Mouse (Mus musculus) liver, embryonic 15.5 days (tissue): ENCODE data around the gene Mmp17. TPM values are rescaled to one million over a fixed set of nuclear protein-coding genes. Genes with fewer than 3 reads are reported as not detected.

Source experiments
- ATAC-seq: fragments of 200-750 bp; cut with Nextera tagmentation; 2 replicates; pipeline ENCODE4 v1.8.0; 2017; ENCODE audit warnings: moderate number of reproducible peaks, mild to moderate bottlenecking, moderate library complexity; ENCODE audit not compliant: insufficient read depth
- H3K27ac ChIP-seq: fragments of 300-500 bp; sonication (generic); replicated peaks from 2 replicates; pipeline ENCODE4 v1.5.1; 2015; ENCODE audit warnings: mild to moderate bottlenecking, inconsistent platforms
- H3K27me3 ChIP-seq: fragments of 300-500 bp; sonication (generic); 2 replicates; pipeline ENCODE4 v1.6.1; 2015; ENCODE audit warnings: mild to moderate bottlenecking, inconsistent platforms
- H3K36me3 ChIP-seq: fragments of 300-500 bp; sonication (generic); replicated peaks from 2 replicates; pipeline ENCODE4 v1.6.1; 2015; ENCODE audit warnings: moderate library complexity, mild to moderate bottlenecking, inconsistent platforms
- H3K4me1 ChIP-seq: fragments of 300-500 bp; sonication (generic); replicated peaks from 2 replicates; pipeline ENCODE4 v1.6.1; 2015; ENCODE audit warnings: inconsistent platforms
- H3K4me2 ChIP-seq: fragments of 300-500 bp; sonication (generic); 2 replicates; pipeline ENCODE4 v1.6.1; 2015; ENCODE audit warnings: moderate library complexity, mild to moderate bottlenecking, inconsistent platforms
- H3K4me3 ChIP-seq: fragments of 300-500 bp; sonication (generic); replicated peaks from 2 replicates; pipeline ENCODE4 v1.5.1; 2015; ENCODE audit warnings: mild to moderate bottlenecking, inconsistent platforms
- H3K9ac ChIP-seq: fragments of 300-500 bp; sonication (generic); 2 replicates; pipeline ENCODE4 v1.6.1; 2015; ENCODE audit warnings: moderate library complexity, mild to moderate bottlenecking, inconsistent platforms
- H3K9me3 ChIP-seq: fragments of 300-500 bp; sonication (generic); replicated peaks from 2 replicates; pipeline ENCODE4 v1.6.1; 2016; ENCODE audit warnings: inconsistent platforms
- WGBS: fragments of 180-500 bp; shearing (Covaris S2); methylation state at CpG from one replicate; pipeline ENCODE4 v1.1.7; 2015; ENCODE audit warnings: mixed read lengths; ENCODE audit not compliant: insufficient replicate concordance; 5-methylcytosine and 5-hydroxymethylcytosine counted together
- polyA plus RNA-seq: library from polyadenylated mRNA; unstranded; fragments of >200 nt; fragmentation: Nextera tagmentation; extraction: Ambion mirVana; gene quantifications from 2 replicates; pipeline ENCODE4 v1.2.1, GENCODE M21; 2015

The Mmp17 gene
- polyA plus RNA-seq, 1 experiment from 2014 or later, result 0.21 TPM

- Histone ChIP-seq H3K4me3 (no peak overlapping the region), H3K36me3 (peaks cover 94% of the 10 kb centered on the region), H3K27ac (no peak overlapping the region), H3K27me3 (no peaks in the 10 kb centered on the region), H3K9ac (no peak overlapping the region), H3K4me2 (no peak overlapping the region), H3K9me3 (no peaks in the 10 kb centered on the region), H3K4me1 (no peaks in the 10 kb centered on the region)
- ATAC-seq, result no peak
- 74% methylated on average over 5 of the region's 5 CpGs for WGBS
Observed at GRCm38 (mm10) chr5:129558591-129558990, 25.4 kb upstream of the Mmp17 start.

DNA sequence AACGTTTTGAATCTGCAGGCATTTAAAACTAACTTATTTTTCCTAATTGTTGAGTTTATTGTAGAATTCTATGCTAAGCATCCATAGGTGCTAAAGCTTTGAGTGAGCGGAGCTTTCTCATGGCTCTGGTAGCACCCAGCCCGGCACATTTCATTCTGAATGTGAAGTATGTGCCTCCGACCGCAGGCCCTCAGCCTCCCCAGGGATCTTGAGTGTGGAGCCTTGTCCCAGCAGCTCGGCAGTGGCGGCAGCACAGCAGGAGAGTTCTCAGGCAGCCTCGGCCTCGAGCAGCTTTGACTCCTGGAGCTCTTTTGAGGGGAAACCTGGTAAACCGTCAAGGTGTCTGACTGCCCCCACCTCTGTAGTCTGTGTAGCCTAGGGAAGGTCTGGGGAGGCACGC lies 24.7 kb upstream of the Mmp17 start:
- WGBS, result 79% methylated on average over 11 of the region's 11 CpGs
- peaks cover 94% of the 10 kb centered on the region for H3K36me3 ChIP-seq
- H3K27ac ChIP-seq, result no peak overlapping the region
- H3K4me3 ChIP-seq, result no peak overlapping the region
- no peak overlapping the region for H3K9ac ChIP-seq
- H3K9me3 ChIP-seq, result no peaks in the 10 kb centered on the region
- H3K4me2 ChIP-seq, result no peak overlapping the region
- H3K4me1 ChIP-seq, result no peaks in the 10 kb centered on the region
- H3K27me3 ChIP-seq, result no peaks in the 10 kb centered on the region
- no peak for ATAC-seq

GRCm38 (mm10) chr5:129562342-129562741 lies 21.6 kb upstream of the Mmp17 start:
- Histone ChIP-seq H3K27ac (no peak overlapping the region), H3K9me3 (no peaks in the 10 kb centered on the region), H3K9ac (no peak overlapping the region), H3K4me2 (no peak overlapping the region), H3K27me3 (no peaks in the 10 kb centered on the region), H3K36me3 (peaks cover 92% of the 10 kb centered on the region), H3K4me3 (no peak overlapping the region), H3K4me1 (no peaks in the 10 kb centered on the region)
- ATAC-seq, result no peak
- WGBS, result 87% methylated on average over 8 of the region's 8 CpGs

GRCm38 (mm10) chr5:129568596-129568995 lies 15.4 kb upstream of the Mmp17 start:
- peaks cover 85% of the 10 kb centered on the region for H3K36me3 ChIP-seq
- WGBS, result 83% methylated on average over 4 of the region's 4 CpGs
- no peaks in the 10 kb centered on the region for H3K27me3 ChIP-seq
- no peak overlapping the region for H3K4me2 ChIP-seq
- no peak overlapping the region for H3K9ac ChIP-seq
- no peak overlapping the region for H3K27ac ChIP-seq
- ATAC-seq, result no peak
- H3K9me3 ChIP-seq, result no peaks in the 10 kb centered on the region
- H3K4me1 ChIP-seq, result no peaks in the 10 kb centered on the region
- no peak overlapping the region for H3K4me3 ChIP-seq

- Histone ChIP-seq H3K36me3 (no peaks in the 10 kb centered on the region), H3K9ac (no peak overlapping the region), H3K27ac (no peak overlapping the region), H3K9me3 (no peaks in the 10 kb centered on the region), H3K4me2 (no peak overlapping the region), H3K4me1 (peaks cover under 1% of the 10 kb centered on the region; the same call in 1 of the 2 replicates), H3K27me3 (peaks cover 34% of the 10 kb centered on the region), H3K4me3 (no peak overlapping the region)
- 43% methylated on average over 12 of the region's 12 CpGs for WGBS
- ATAC-seq, result no peak
Observed at GRCm38 (mm10) chr5:129578201-129578600, 5.8 kb upstream of the Mmp17 start.

- H3K4me1 ChIP-seq, result peaks cover 18% of the 10 kb centered on the region
- H3K27me3 ChIP-seq, result peaks cover 52% of the 10 kb centered on the region
- H3K9ac ChIP-seq, result no peak overlapping the region
- H3K4me3 ChIP-seq, result no peak overlapping the region
- no peak overlapping the region for H3K27ac ChIP-seq
- no peaks in the 10 kb centered on the region for H3K36me3 ChIP-seq
- no peak for ATAC-seq
- no peaks in the 10 kb centered on the region for H3K9me3 ChIP-seq
- H3K4me2 ChIP-seq, result no peak overlapping the region
- WGBS, result 12% methylated on average over 6 of the region's 6 CpGs
Observed at GRCm38 (mm10) chr5:129580046-129580445, 3.9 kb upstream of the Mmp17 start.

DNA sequence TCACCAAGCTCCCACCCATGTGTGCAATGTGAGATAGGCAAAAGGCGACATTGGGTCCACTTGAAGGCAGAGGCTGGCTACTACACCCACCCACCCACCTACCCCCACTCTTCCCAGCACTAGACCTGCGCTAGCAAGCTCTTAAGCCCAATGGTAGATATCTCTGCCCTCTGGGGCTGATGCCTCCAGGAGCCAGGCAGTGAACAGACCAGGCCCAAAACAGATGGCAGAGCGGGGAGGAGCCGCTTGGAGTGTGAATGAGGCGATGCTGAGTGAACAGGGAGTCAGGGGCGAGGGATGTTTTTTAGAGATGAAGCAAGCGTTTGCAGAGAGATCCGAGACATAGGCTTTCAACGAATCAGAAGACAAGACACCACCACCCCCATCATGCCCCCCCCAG lies 3.4 kb upstream of the Mmp17 start:
- ATAC-seq, result no peak
- 55% methylated on average over 9 of the region's 9 CpGs for WGBS

DNA sequence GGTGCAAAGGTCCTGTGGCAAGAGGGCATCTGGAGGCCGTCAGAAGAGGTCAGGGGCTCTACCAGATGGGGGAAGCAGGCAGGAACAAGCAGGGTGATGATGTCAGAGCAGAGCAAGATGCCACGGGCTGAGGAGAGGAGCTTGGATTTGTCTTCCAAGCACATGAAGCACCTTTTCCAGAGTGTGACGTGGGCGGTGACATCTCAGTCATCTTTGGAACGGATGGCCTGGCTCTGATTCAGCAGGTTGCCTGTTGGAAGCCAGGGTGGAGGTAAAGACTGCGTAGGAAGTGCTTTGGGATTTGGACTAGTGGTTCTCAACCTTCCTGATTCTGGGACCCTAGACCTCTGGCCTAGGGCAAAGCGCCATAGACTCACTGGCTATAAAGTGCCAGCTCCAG lies 3.0 kb upstream of the Mmp17 start:
- no peak overlapping the region for H3K4me3 ChIP-seq
- no peaks in the 10 kb centered on the region for H3K9me3 ChIP-seq
- ATAC-seq, result no peak
- no peaks in the 10 kb centered on the region for H3K36me3 ChIP-seq
- no peak overlapping the region for H3K9ac ChIP-seq
- peaks cover 62% of the 10 kb centered on the region for H3K27me3 ChIP-seq
- H3K4me1 ChIP-seq, result peaks cover 27% of the 10 kb centered on the region
- H3K27ac ChIP-seq, result no peak overlapping the region
- 58% methylated on average over 7 of the region's 7 CpGs for WGBS
- no peak overlapping the region for H3K4me2 ChIP-seq

More for the DNA sequence above, 3.4 kb upstream of the Mmp17 start:
- Histone ChIP-seq H3K4me3 (no peak overlapping the region), H3K9me3 (no peaks in the 10 kb centered on the region), H3K4me1 (peaks cover 23% of the 10 kb centered on the region), H3K27ac (no peak overlapping the region), H3K27me3 (peaks cover 57% of the 10 kb centered on the region), H3K36me3 (no peaks in the 10 kb centered on the region), H3K4me2 (no peak overlapping the region), H3K9ac (no peak overlapping the region)

GRCm38 (mm10) chr5:129583331-129583730 lies 638 bp upstream of the Mmp17 start:
- WGBS, result 7% methylated on average over 12 of the region's 12 CpGs
- Histone ChIP-seq H3K27ac (no peak overlapping the region), H3K4me3 (peak overlapping the region; percentile 64), H3K9ac (peak overlapping the region; percentile 51; the same call in 1 of the 2 replicates), H3K27me3 (peaks cover 80% of the 10 kb centered on the region), H3K36me3 (no peaks in the 10 kb centered on the region), H3K4me2 (peak overlapping the region; percentile 94), H3K4me1 (peaks cover 33% of the 10 kb centered on the region), H3K9me3 (no peaks in the 10 kb centered on the region)
- peak; percentile 6; the same call in 1 of the 2 replicates for ATAC-seq

GRCm38 (mm10) chr5:129584583-129585541 lies 893 bp downstream of the Mmp17 start:
- WGBS, result under 1% methylated on average over 76 of the region's 76 CpGs
- Histone ChIP-seq H3K9me3 (no peaks in the 10 kb centered on the region), H3K27me3 (peaks cover 94% of the 10 kb centered on the region), H3K4me3 (peak overlapping the region; percentile 64), H3K27ac (no peak overlapping the region), H3K4me2 (peak overlapping the region; percentile 94), H3K36me3 (no peaks in the 10 kb centered on the region), H3K9ac (peak overlapping the region; percentile 27; the same call in 1 of the 2 replicates), H3K4me1 (peaks cover 33% of the 10 kb centered on the region)
- ATAC-seq, result no peak

- Histone ChIP-seq H3K9ac (no peak overlapping the region), H3K4me2 (peak overlapping the region; percentile 94), H3K36me3 (no peaks in the 10 kb centered on the region), H3K9me3 (no peaks in the 10 kb centered on the region), H3K27me3 (peaks cover 92% of the 10 kb centered on the region), H3K4me3 (0 out of 2 replicates have a peak overlapping the region, but pooled peaks have one; percentile 17), H3K27ac (no peak overlapping the region), H3K4me1 (peaks cover 33% of the 10 kb centered on the region)
- WGBS, result under 1% methylated on average over 17 of the region's 17 CpGs
- no peak for ATAC-seq
Observed at GRCm38 (mm10) chr5:129586016-129586415, 2.0 kb downstream of the Mmp17 start.
